Mouse (Mus musculus) limb, embryonic 10.5 days (tissue): Measurements from ENCODE around the gene Stk38. TPM values are rescaled to one million over a fixed set of nuclear protein-coding genes. Genes with fewer than 3 reads are reported as not detected.
"Not testable (repeated sequence)": the region's sequence is repeated elsewhere in the genome, so short reads cannot be mapped to it uniquely, and the experiment has no call there.

ENCODE experiments used
- DNase-seq: peaks from one replicate; pipeline ENCODE4 v3.0.0-alpha.2; 2017; ENCODE audit warnings: low spot score
- H3K27ac ChIP-seq: fragments of 300-500 bp; sonication (generic); 2 replicates; pipeline ENCODE4 v1.5.1; 2016; ENCODE audit warnings: mild to moderate bottlenecking
- H3K27me3 ChIP-seq: fragments of 300-500 bp; sonication (generic); 2 replicates; pipeline ENCODE4 v1.6.1; 2016; ENCODE audit warnings: low read depth, mild to moderate bottlenecking; ENCODE audit not compliant: poor library complexity, severe bottlenecking
- H3K36me3 ChIP-seq: fragments of 300-500 bp; sonication (generic); 2 replicates; pipeline ENCODE4 v1.6.1; 2016; ENCODE audit warnings: mild to moderate bottlenecking, moderate library complexity
- H3K4me1 ChIP-seq: fragments of 300-500 bp; sonication (generic); 2 replicates; pipeline ENCODE4 v1.6.1; 2016
- H3K4me3 ChIP-seq: fragments of 300-500 bp; sonication (generic); 2 replicates; pipeline ENCODE4 v1.5.1; 2016; ENCODE audit warnings: mild to moderate bottlenecking, moderate library complexity
- H3K9me3 ChIP-seq: fragments of 300-500 bp; sonication (generic); replicated peaks from 2 replicates; pipeline ENCODE4 v1.6.1; 2016; ENCODE audit warnings: mild to moderate bottlenecking
- WGBS: fragments of 180-500 bp; shearing (Covaris S2); methylation state at CpG from one replicate; pipeline ENCODE4 v1.1.7; 2016; 5-methylcytosine and 5-hydroxymethylcytosine counted together
- polyA plus RNA-seq: library from polyadenylated mRNA; unstranded; fragments of >200 nt; fragmentation: Nextera tagmentation; extraction: Ambion mirVana; gene quantifications from 2 replicates; pipeline ENCODE4 v1.2.1, GENCODE M21; 2016

Gene Stk38
- polyA plus RNA-seq, 1 experiment from 2014 or later, result 131 TPM

DNA sequence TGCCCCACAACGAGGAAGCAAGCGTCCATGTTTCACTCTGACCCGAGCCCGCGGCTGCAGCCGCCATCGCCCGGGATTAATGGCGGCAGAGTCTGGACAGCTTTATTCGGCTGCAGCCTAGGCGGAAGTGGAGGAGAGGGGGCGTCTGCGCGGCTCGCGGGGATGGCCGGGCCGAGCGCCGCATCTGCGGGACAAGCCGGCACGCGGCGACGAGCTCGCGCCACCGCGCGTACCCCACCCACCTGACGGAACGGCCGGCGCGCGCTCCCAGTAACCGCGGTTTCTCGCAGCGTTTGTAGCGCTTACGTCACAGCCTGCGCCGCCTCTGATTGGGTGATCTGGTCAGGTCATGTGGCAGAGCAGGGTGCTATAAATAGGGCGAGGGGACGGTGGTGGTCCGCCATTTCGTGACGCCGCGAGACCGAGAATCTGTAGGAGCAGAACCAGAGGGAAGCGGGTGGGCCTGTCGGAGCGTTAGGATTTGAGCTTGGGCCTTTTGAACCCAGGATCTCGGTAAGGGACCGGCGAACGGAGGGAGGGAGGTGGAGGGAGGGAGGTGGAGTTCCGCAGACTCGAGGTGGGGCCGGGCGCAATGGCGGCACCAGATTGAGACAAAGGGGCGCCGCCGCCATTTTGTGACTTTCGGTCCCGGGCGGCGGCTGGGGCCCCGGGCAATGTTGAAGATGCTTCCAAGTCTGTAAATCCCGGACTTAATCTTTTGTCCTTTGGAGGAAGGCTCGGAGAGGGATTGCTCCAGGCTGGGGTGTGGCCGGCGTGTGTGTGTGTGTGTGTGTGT is 24.7 kb upstream of the Stk38 start, which contains the start of gene Srsf3:
Srsf3 (plus strand) TSS at position 355 of the 796 bp plus-strand sequence.
- under 1% methylated on average over 77 of the region's 77 CpGs for WGBS
- Histone ChIP-seq H3K9me3 (no peaks in the 10 kb centered on the region), H3K27me3 (no peaks in the 10 kb centered on the region), H3K27ac (peak within 1 kb of the TSS; percentile 98), H3K36me3 (peaks cover 33% of the 10 kb centered on the region), H3K4me3 (peak within 1 kb of the TSS; percentile 83), H3K4me1 (peaks cover 11% of the 10 kb centered on the region)
- DNase-seq, result peak; percentile 100

- WGBS, result 1% methylated on average over 26 of the region's 26 CpGs
- peak overlapping the region; percentile 83 for H3K4me3 ChIP-seq
Measured at GRCm38 (mm10) chr17:29031771-29032273, 24.0 kb upstream of the Stk38 start.

GRCm38 (mm10) chr17:29031085-29031711 is 23.4 kb upstream of the Stk38 start:
- Histone ChIP-seq H3K4me3 (peak overlapping the region; percentile 83), H3K4me1 (peaks cover 19% of the 10 kb centered on the region), H3K27ac (peak overlapping the region; percentile 98), H3K36me3 (peaks cover 21% of the 10 kb centered on the region)
- WGBS, result 67% methylated on average over 7 of the region's 7 CpGs
- not testable (repeated sequence) for H3K9me3 ChIP-seq, H3K27me3 ChIP-seq, DNase-seq

More at GRCm38 (mm10) chr17:29031771-29032273, 24.0 kb upstream of the Stk38 start:
- DNase-seq, result peak; percentile 77
- Histone ChIP-seq H3K9me3 (no peaks in the 10 kb centered on the region), H3K36me3 (peaks cover 27% of the 10 kb centered on the region), H3K4me1 (peaks cover 15% of the 10 kb centered on the region), H3K27ac (peak overlapping the region; percentile 98), H3K27me3 (no peaks in the 10 kb centered on the region)

- Histone ChIP-seq H3K4me3 (no peak overlapping the region), H3K4me1 (peaks cover 19% of the 10 kb centered on the region), H3K36me3 (peaks cover 13% of the 10 kb centered on the region), H3K9me3 (no peaks in the 10 kb centered on the region), H3K27me3 (no peaks in the 10 kb centered on the region), H3K27ac (no peak overlapping the region)
- DNase-seq, result no peak
- WGBS, result 93% methylated on average over 6 of the region's 6 CpGs
Measured at GRCm38 (mm10) chr17:29030321-29031034, 22.7 kb upstream of the Stk38 start.

GRCm38 (mm10) chr17:29026652-29027356 is 19.0 kb upstream of the Stk38 start:
- no peak overlapping the region for H3K4me3 ChIP-seq
- H3K27me3 ChIP-seq, result 0 out of 2 replicates have a peak, but pooled peaks cover 9% of the 10 kb centered on the region
- WGBS, result 58% methylated on average over 5 of the region's 5 CpGs
- H3K4me1 ChIP-seq, result peaks cover 19% of the 10 kb centered on the region
- no peaks in the 10 kb centered on the region for H3K36me3 ChIP-seq
- no peak overlapping the region for H3K27ac ChIP-seq
- no peak for DNase-seq
- H3K9me3 ChIP-seq, result no peaks in the 10 kb centered on the region

- WGBS, result 26% methylated on average over 10 of the region's 10 CpGs
- Histone ChIP-seq H3K27ac (no peak overlapping the region), H3K36me3 (no peaks in the 10 kb centered on the region), H3K27me3 (0 out of 2 replicates have a peak, but pooled peaks cover 9% of the 10 kb centered on the region), H3K4me3 (no peak overlapping the region), H3K9me3 (no peaks in the 10 kb centered on the region), H3K4me1 (peaks cover 13% of the 10 kb centered on the region)
- DNase-seq, result no peak
Measured at GRCm38 (mm10) chr17:29024896-29025565, 17.2 kb upstream of the Stk38 start.

DNA sequence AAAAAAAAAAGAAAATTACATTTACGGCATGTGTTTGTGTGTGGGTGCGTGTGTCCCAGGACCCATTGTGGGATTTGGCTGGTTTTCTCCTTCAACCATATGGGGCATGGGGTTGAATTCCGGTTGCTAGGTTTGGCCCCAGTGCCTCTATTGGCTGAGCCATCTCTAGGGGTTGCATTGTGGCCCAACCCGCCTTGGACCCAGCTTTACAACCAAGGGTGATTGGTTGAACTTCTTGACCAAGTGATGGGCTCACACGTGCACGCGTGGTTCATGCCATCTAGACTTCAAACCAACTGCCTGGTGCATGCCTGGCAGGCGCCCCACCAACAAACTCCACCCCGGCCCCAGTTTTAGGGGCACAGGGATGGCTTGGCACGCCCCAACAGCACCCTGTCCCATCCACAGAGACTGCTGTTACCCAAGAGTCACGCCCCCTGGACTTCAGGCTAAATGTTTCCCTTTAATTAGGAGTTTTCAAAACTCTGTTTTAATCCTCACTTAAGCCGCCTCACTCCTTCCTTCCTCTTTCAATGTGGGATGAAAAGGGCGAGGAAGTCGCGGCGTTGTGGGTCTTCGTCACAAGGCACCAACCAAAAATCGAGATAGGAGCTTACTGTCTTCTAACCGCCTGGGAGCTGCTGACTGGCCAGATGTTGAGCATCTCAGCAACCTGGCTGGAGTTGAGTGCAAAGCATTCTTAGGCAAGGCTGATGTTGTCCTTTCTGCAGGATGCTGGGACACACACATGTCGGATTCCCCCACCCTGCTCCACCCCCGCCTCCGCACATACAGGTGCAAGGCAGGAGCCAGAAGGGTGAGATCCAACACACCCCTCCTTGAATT is 16.5 kb upstream of the Stk38 start:
- 66% methylated on average over 22 of the region's 22 CpGs for WGBS
- no peak overlapping the region for H3K4me3 ChIP-seq
- no peaks in the 10 kb centered on the region for H3K36me3 ChIP-seq
- 0 out of 2 replicates have a peak, but pooled peaks cover 9% of the 10 kb centered on the region for H3K27me3 ChIP-seq
- DNase-seq, result no peak
- H3K4me1 ChIP-seq, result peaks cover 18% of the 10 kb centered on the region
- H3K9me3 ChIP-seq, result no peaks in the 10 kb centered on the region
- no peak overlapping the region for H3K27ac ChIP-seq

DNA sequence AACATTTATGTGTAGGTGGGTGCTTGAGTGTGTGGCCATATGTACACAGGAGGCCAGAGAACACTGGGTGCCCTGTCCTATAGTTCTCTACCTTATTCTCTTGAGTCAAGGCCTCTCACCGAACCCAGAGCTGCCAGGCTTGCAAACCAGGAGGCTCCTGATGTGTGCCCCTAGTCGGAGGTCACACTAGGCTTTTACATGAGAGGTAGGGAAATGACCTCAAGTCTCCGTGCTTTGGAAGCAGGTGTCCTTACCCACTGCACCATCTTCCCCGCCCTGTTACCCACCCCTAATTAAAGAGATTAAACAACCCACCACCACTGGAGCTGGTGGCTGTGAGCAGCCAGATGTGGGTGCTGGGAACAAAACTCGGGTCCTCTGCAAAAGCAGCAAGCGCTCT is 15.6 kb upstream of the Stk38 start:
- no peak overlapping the region for H3K4me3 ChIP-seq
- H3K27ac ChIP-seq, result no peak overlapping the region
- 90% methylated on average over 6 of the region's 6 CpGs for WGBS
- peaks cover 23% of the 10 kb centered on the region for H3K4me1 ChIP-seq
- DNase-seq, result no peak
- H3K36me3 ChIP-seq, result no peaks in the 10 kb centered on the region
- H3K27me3 ChIP-seq, result 0 out of 2 replicates have a peak, but pooled peaks cover 9% of the 10 kb centered on the region
- H3K9me3 ChIP-seq, result no peaks in the 10 kb centered on the region

- peak; percentile 46 for DNase-seq
- no peak overlapping the region for H3K4me3 ChIP-seq
- 32% methylated on average over 15 of the region's 15 CpGs for WGBS
Measured at GRCm38 (mm10) chr17:29022230-29022819, 14.5 kb upstream of the Stk38 start.

GRCm38 (mm10) chr17:29020444-29020843 is 12.6 kb upstream of the Stk38 start:
- Histone ChIP-seq H3K27me3 (0 out of 2 replicates have a peak, but pooled peaks cover 9% of the 10 kb centered on the region), H3K9me3 (no peaks in the 10 kb centered on the region), H3K36me3 (no peaks in the 10 kb centered on the region), H3K27ac (no peak overlapping the region), H3K4me3 (no peak overlapping the region), H3K4me1 (peaks cover 20% of the 10 kb centered on the region)
- no peak for DNase-seq

More at GRCm38 (mm10) chr17:29022230-29022819, 14.5 kb upstream of the Stk38 start:
- no peak overlapping the region for H3K27ac ChIP-seq
- peaks cover 28% of the 10 kb centered on the region for H3K4me1 ChIP-seq
- no peaks in the 10 kb centered on the region for H3K36me3 ChIP-seq
- H3K9me3 ChIP-seq, result no peaks in the 10 kb centered on the region
- 0 out of 2 replicates have a peak, but pooled peaks cover 9% of the 10 kb centered on the region for H3K27me3 ChIP-seq

DNA sequence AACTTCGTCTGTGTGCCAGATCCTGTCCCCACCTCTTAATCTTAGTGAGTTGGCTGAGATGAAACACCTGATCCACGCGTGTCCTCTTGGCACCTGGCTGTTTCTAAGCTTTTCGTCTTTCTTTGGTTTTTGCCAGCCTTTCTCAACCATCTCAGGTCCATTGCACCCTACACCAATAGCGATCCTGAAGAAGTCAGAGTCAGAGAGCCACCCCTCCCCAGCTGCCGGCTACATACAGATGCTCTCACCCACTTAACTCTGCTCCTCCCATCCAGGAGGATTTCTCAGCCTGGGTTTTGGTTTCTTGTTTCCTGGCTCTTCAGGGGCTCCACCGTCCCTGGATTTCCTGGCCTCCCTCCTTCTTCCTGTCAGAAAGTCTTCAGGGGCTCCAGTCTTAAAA is 11.6 kb upstream of the Stk38 start:
- Histone ChIP-seq H3K36me3 (no peaks in the 10 kb centered on the region), H3K27ac (no peak overlapping the region), H3K4me1 (peaks cover 16% of the 10 kb centered on the region), H3K4me3 (no peak overlapping the region), H3K9me3 (no peaks in the 10 kb centered on the region), H3K27me3 (0 out of 2 replicates have a peak, but pooled peaks cover 4% of the 10 kb centered on the region)
- DNase-seq, result no peak
- WGBS, result 79% methylated on average over 7 of the region's 7 CpGs
